Mouse (Mus musculus) stomach, postnatal 0 days (tissue): ENCODE data around the gene Tmem129. TPM values are rescaled to one million over a fixed set of nuclear protein-coding genes. Genes with fewer than 3 reads are reported as not detected.

Experiments
- ATAC-seq: fragments of 200-750 bp; cut with Nextera tagmentation; 2 replicates; pipeline ENCODE4 v1.8.0; 2017; ENCODE audit not compliant: low FRiP score, low TSS enrichment
- DNase-seq: peaks from one replicate; pipeline ENCODE4 v3.0.0-alpha.2; 2016; ENCODE audit warnings: low spot score
- H3K27ac ChIP-seq: fragments of 300-500 bp; sonication (generic); replicated peaks from 2 replicates; pipeline ENCODE4 v1.5.1; 2014; ENCODE audit warnings: mild to moderate bottlenecking, control low read depth
- H3K27me3 ChIP-seq: fragments of 300-500 bp; sonication (generic); 2 replicates; pipeline ENCODE4 v1.6.1; 2014; ENCODE audit warnings: low read length; ENCODE audit not compliant: control insufficient read depth, insufficient read depth
- H3K36me3 ChIP-seq: fragments of 300-500 bp; sonication (generic); 2 replicates; pipeline ENCODE4 v1.6.1; 2014; ENCODE audit warnings: low read length, mixed read lengths; ENCODE audit not compliant: control insufficient read depth, insufficient read depth
- H3K4me1 ChIP-seq: fragments of 300-500 bp; sonication (generic); replicated peaks from 2 replicates; pipeline ENCODE4 v1.6.1; 2014; ENCODE audit warnings: antibody characterized with exemption; ENCODE audit not compliant: control insufficient read depth, insufficient read depth
- H3K4me2 ChIP-seq: fragments of 300-500 bp; sonication (generic); replicated peaks from 2 replicates; pipeline ENCODE4 v1.6.1; 2014; ENCODE audit warnings: low read depth, mild to moderate bottlenecking, control low read depth, moderate library complexity
- H3K4me3 ChIP-seq: fragments of 300-500 bp; sonication (generic); 2 replicates; pipeline ENCODE4 v1.5.1; 2014; ENCODE audit warnings: low read depth, low read length, control low read depth
- H3K9ac ChIP-seq: fragments of 300-500 bp; sonication (generic); 2 replicates; pipeline ENCODE4 v1.6.1; 2014; ENCODE audit warnings: mild to moderate bottlenecking, low read length, control low read depth, mixed read lengths
- H3K9me3 ChIP-seq: fragments of 300-500 bp; sonication (generic); 2 replicates; pipeline ENCODE4 v1.6.1; 2016; ENCODE audit warnings: low read length; ENCODE audit not compliant: control insufficient read depth
- CTCF ChIP-seq: IDR thresholded peaks from 2 replicates; pipeline ENCODE4 v1.5.1; 2016; ENCODE audit warnings: antibody characterized with exemption, low read depth, mild to moderate bottlenecking, moderate library complexity
- EP300 ChIP-seq: optimal IDR thresholded peaks from 2 replicates; pipeline ENCODE3; 2016; ENCODE audit warnings: antibody characterized with exemption
- WGBS: fragments of 180-500 bp; shearing (Covaris S2); extraction: QIAGEN DNeasy Blood & Tissue Kit; methylation state at CpG from one replicate; pipeline ENCODE4 v1.1.7; 2014; 5-methylcytosine and 5-hydroxymethylcytosine counted together
- polyA plus RNA-seq: library from polyadenylated mRNA; unstranded; fragments of >200 nt; fragmentation: Nextera tagmentation; extraction: Ambion mirVana; gene quantifications from 2 replicates; pipeline ENCODE4 v1.2.1, GENCODE M21; 2015

The Tmem129 gene
- polyA plus RNA-seq, 1 experiment from 2014 or later: 16.7 TPM

DNA sequence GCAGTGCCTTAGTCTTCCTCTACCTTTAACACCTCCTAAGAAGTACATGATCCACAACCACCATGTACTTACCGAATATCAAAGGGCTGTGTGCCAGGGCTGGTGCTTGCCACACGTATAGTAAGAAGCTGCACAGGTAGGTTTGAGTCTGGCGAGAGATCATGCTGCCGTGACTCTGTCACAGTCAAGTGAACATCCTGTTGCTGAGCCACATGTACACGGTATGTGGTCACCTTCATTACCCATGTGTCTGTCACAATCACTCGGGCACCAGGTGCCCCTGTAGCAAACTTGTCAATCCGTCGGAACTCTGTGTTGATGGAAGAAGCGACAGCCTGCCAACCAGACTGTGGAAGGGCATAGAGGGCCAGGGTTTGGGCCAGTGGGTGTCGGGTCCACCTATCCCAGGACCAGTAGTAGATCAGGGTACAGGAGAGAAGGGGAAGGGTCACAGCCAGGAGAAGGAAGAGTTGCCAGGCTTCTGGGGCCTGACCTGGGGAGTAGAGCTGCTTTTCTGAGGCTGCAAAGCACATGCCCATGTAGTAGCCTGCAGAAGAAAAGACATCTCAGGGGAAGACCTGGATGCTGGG lies 2.9 kb downstream of the Tmem129 start:
- ATAC-seq: no peak
- H3K9ac ChIP-seq: no peak overlapping the region
- no peak overlapping the region for H3K4me2 ChIP-seq
- H3K36me3 ChIP-seq: no peaks in the 10 kb centered on the region; the same call in 1 of the 2 replicates
- H3K9me3 ChIP-seq: no peaks in the 10 kb centered on the region
- 95% methylated on average over 10 of the region's 10 CpGs for WGBS
- 0 out of 2 replicates have a peak, but pooled peaks cover 4% of the 10 kb centered on the region for H3K4me1 ChIP-seq
- no peak for DNase-seq
- no peak overlapping the region for H3K27ac ChIP-seq
- no peak overlapping the region for H3K4me3 ChIP-seq
- TF ChIP-seq EP300: no peak
- no peak for TF ChIP-seq CTCF
- no peaks in the 10 kb centered on the region for H3K27me3 ChIP-seq

- ATAC-seq: no peak
- whole genome bisulfite sequencing: 92% methylated on average over 13 of the region's 13 CpGs
Measured at GRCm38 (mm10) chr5:33654424-33654823, 3.8 kb downstream of the Tmem129 start.

GRCm38 (mm10) chr5:33652783-33653173 lies 5.4 kb downstream of the Tmem129 start:
- Histone ChIP-seq H3K4me1 (0 out of 2 replicates have a peak, but pooled peaks cover 4% of the 10 kb centered on the region), H3K27ac (no peak overlapping the region; the same call in 1 of the 2 replicates), H3K4me2 (peak overlapping the region; percentile 61), H3K4me3 (0 out of 2 replicates have a peak overlapping the region, but pooled peaks have one; percentile 8), H3K9me3 (no peaks in the 10 kb centered on the region), H3K36me3 (no peaks in the 10 kb centered on the region; the same call in 1 of the 2 replicates), H3K27me3 (no peaks in the 10 kb centered on the region), H3K9ac (peak overlapping the region; percentile 53)
- 2% methylated on average over 9 of the region's 9 CpGs for WGBS
- ATAC-seq: no peak
- TF ChIP-seq CTCF: no peak
- TF ChIP-seq EP300: no peak
- DNase-seq: no peak

More at GRCm38 (mm10) chr5:33654424-33654823, 3.8 kb downstream of the Tmem129 start:
- Histone ChIP-seq H3K36me3 (no peaks in the 10 kb centered on the region; the same call in 1 of the 2 replicates), H3K27me3 (no peaks in the 10 kb centered on the region), H3K4me3 (no peak overlapping the region), H3K4me2 (no peak overlapping the region), H3K4me1 (0 out of 2 replicates have a peak, but pooled peaks cover 4% of the 10 kb centered on the region), H3K9me3 (no peaks in the 10 kb centered on the region), H3K27ac (no peak overlapping the region), H3K9ac (no peak overlapping the region)
- TF ChIP-seq CTCF: no peak
- TF ChIP-seq EP300: no peak
- no peak for DNase-seq

GRCm38 (mm10) chr5:33651921-33652782 lies 6.1 kb downstream of the Tmem129 start, which contains the start of gene Slbp:
Gene Slbp, minus strand, starts transcription at chr5:33652574.
- peak within 1 kb of the TSS; percentile 64 for H3K4me3 ChIP-seq
- WGBS: under 1% methylated on average over 81 of the region's 82 CpGs
- DNase-seq: peak; percentile 96
- no peaks in the 10 kb centered on the region; the same call in 1 of the 2 replicates for H3K36me3 ChIP-seq
- H3K9ac ChIP-seq: peak within 1 kb of the TSS; percentile 83
- peak within 1 kb of the TSS; percentile 98 for H3K27ac ChIP-seq
- no peak for TF ChIP-seq CTCF
- no peak for TF ChIP-seq EP300
- peak within 1 kb of the TSS; percentile 61 for H3K4me2 ChIP-seq
- no peaks in the 10 kb centered on the region for H3K27me3 ChIP-seq
- H3K9me3 ChIP-seq: no peaks in the 10 kb centered on the region
- H3K4me1 ChIP-seq: 0 out of 2 replicates have a peak, but pooled peaks cover 4% of the 10 kb centered on the region
- ATAC-seq: peak; percentile 96

DNA sequence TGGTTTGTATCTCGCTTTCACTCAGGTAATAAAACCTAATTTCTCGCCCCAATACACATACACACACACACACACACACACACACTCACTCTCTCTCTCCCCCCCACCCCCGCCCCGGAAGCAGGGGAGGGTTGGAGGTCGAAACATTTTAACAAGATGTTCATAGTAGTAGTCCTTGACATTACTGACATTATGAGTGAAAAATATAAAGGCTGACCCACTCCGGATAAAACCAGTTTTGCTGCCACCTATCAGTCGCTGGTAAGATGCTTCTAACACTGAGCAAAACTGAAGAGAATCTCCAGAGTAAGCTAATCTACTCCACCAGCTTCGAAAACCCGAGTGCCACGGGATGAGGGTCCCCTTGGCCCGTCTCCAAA lies 6.7 kb downstream of the Tmem129 start:
- Histone ChIP-seq H3K4me2 (peak overlapping the region; percentile 61), H3K36me3 (peaks cover 4% of the 10 kb centered on the region; the same call in 1 of the 2 replicates)
- WGBS: 0% methylated on average over 11 of the region's 11 CpGs

More for the DNA sequence above, 6.7 kb downstream of the Tmem129 start:
- H3K27me3 ChIP-seq: no peaks in the 10 kb centered on the region
- H3K27ac ChIP-seq: peak overlapping the region; percentile 98
- peak overlapping the region; percentile 83 for H3K9ac ChIP-seq
- DNase-seq (no peak), ATAC-seq (no peak)
- no peaks in the 10 kb centered on the region for H3K9me3 ChIP-seq
- H3K4me1 ChIP-seq: no peaks in the 10 kb centered on the region
- H3K4me3 ChIP-seq: peak overlapping the region; percentile 64
- TF ChIP-seq CTCF: peak; percentile 30
- no peak for TF ChIP-seq EP300
